Mouse (Mus musculus): Measurements from ENCODE around the gene Gramd1b.

Gene Gramd1b

GRCm38 (mm10) chr9:40400171-40400570 lies 131.0 kb downstream of the Gramd1b start:
- DNase-seq (ENCODE audit: low spot score in 2 of 2), result no peak

GRCm38 (mm10) chr9:40399359-40399932 lies 131.7 kb downstream of the Gramd1b start:
- DNase-seq (ENCODE audit: low spot score in 2 of 2), result no peak

- DNase-seq (ENCODE audit: low spot score in 2 of 2), result no peak
These were observed 133.5 kb downstream of the Gramd1b start for GRCm38 (mm10) chr9:40397471-40398245.

DNA sequence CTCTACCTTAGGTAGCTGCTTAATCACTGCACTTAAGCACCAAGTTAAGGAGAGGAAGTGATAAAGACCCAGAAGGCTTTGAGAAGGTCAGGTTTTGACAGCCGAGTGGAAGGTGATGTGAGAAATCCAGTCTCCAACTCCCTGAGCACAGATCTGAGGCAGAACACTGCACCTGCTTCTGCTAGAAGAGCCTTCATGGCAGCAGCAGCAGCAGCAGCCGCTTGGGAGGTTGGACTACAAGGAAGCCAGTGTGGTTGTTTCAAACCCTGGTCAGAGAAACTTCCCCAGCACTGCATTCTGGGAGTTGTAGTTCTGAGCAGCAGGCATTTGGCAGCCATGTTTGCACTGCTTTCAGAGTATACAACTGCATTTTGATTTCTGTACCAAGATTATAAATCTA lies 134.1 kb downstream of the Gramd1b start:
- DNase-seq (ENCODE audit: low spot score in 2 of 2), result no peak

DNA sequence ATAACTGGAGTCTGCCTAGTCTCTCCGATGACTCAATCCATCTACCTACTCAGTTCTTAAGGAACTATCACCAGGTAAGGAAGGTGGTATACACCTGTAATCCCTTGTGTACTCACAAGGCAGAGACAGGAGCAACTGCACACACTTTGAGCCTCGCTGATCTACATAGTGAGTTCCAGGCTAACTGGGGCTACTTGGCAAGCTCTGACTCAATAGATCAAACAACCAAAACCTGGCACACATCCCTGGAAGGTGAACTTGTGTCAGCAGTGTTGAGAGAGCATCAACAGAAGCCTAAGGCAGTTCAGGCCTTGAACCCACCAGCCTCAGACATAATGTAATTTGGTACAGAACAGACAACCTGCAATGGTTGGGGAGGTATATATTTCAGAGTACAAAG lies 135.0 kb downstream of the Gramd1b start:
- no peak for DNase-seq (ENCODE audit: low spot score in 2 of 2)

DNA sequence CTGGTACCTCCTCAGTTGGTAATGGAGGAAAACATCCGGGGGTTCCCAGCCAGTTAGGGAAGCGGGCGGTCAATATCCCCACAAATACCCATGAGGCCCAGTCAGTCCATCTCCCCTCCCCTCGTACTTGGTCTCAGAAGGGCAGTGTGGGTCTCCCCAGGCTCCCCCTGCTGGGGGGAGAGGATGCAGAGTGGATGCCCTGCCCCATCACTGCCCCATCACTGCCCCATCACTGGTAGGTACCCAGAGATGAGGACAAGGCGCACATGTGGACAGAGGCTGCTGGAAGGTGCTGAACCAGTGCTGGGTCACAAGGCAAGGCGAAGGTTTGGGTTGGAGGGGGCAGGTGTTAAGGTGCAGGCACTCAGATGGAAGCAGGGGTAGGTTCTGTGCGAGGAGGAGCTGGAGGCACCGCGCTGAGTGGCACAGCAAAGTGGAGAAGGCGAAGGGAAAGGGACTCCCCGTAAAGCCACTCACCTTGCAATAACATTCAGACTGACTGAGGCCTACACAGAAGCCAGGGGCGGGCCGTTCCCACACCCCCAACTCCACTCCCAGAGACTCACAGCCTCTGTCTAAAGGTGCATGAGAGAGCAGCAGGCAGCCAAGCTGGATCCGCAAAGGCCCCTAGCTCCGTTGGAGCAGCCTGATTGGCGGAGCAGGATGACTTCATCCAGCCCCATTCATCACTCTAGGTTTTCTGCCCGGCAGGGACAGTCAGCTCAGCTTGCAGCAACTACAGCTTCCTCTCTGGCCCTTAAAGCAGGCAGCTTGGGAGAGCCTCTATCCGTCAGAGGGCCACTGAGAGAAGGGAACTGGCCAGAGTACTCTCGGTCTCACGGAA lies 139.1 kb downstream of the Gramd1b start:
- no peak for DNase-seq (ENCODE audit: low spot score in 2 of 2)

- no peak for DNase-seq (ENCODE audit: low spot score in 2 of 2)
These were observed 139.8 kb downstream of the Gramd1b start for GRCm38 (mm10) chr9:40391359-40391758.

- DNase-seq (ENCODE audit: low spot score in 2 of 2), result no peak
These were observed 140.3 kb downstream of the Gramd1b start for GRCm38 (mm10) chr9:40390904-40391303.

DNA sequence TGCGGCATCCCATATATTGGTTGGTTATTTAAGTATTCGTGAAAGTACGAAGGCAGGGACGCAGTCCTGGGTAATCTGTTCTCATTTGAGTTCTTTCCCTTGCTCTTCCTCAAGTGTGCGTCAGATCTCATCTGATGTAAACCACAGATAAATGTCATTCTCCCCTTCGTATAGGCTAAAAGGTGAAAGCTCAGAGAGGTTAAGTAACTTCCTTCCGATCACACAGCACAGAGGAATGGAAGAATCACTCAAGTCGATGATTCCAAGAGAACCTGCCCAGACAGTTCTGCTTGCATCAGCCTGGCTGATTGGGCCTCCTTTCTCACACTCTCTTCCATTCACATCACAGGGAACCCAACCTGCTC lies 140.8 kb downstream of the Gramd1b start:
- no peak for DNase-seq (ENCODE audit: low spot score in 2 of 2)

GRCm38 (mm10) chr9:40389669-40390395 lies 141.4 kb downstream of the Gramd1b start:
- no peak for DNase-seq (ENCODE audit: low spot score in 2 of 2)

DNA sequence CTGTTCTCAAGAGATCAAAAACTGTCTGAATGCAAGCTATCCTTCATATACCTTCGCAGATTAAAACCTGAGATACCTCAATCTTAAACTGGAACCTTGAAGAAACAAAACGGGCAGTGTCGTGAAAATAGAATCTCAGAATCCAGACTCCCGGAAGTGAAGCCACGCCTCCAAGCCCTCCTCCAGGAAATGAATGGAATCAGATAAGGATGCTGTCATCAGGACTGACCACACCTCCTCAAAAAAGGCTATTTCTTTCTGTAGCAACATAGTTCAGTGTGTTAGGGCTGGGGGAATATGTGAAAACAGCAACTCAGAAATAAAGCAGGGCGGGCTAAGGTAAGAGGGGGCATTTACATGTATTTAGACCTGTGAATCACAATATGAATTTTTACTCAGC lies 142.0 kb downstream of the Gramd1b start:
- DNase-seq (ENCODE audit: low spot score in 2 of 2), result no peak

- DNase-seq (ENCODE audit: low spot score in 2 of 2), result no peak
These were observed 146.4 kb downstream of the Gramd1b start for GRCm38 (mm10) chr9:40384781-40385180.

- no peak for DNase-seq (ENCODE audit: low spot score in 2 of 2)
These were observed 148.7 kb downstream of the Gramd1b start for GRCm38 (mm10) chr9:40382508-40382907.

GRCm38 (mm10) chr9:40381416-40382411 lies 149.5 kb downstream of the Gramd1b start:
- peak in 1 of 2 experiments; percentile 48 for DNase-seq (ENCODE audit: low spot score in 2 of 2)

DNA sequence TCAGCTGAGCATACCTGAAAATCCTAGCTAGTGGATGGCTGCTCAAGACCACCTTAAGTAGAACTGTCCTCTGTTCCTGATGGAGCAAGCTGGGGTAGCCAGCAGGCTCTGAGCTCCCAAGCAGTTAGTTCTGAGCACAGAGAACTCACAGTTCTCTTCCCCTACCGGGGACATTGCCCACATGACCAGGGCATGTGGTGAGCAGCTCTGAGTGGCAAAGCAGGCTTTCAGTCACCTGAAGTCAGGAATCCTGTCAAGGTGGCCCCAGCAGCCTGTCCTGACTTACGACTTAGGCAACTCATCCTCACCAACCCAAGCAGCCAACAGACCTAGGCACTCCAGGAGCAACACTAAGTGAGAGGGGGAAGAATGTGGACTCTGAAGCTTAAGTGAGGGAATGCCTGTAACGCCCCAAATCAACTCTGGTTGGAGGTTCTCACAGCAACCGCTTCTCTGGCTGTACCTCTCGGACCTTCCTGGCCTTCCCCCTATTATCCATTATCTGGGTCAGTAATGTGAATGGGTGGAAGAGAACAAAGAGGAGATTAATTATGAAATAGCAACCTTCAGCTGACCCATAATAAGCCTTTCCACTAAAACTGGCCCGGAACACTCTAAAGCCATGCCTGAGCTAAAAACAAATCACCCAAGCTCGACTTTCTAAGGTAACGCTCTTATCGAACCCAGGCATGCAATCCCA lies 154.3 kb downstream of the Gramd1b start:
- DNase-seq (ENCODE audit: low spot score in 2 of 2), result no peak

DNA sequence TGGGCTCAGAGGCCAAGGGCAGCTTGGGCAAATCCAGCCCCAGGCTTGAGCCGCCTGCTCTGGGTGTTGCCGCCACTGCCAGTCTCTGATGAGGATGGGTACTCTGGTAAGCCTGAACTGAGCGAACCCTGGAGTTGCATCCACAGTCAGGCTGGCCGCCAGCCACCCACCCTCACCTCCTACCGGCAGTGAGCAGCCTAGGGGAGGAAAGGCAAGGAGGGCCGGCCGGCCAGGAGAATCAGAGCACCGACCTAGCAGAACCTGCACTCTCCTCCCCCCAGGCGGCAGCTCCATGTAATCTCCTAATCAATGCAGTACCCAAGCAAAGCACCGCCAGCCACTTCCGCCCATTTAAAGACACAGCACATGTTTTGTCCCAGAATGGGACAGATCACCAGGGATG lies 155.0 kb downstream of the Gramd1b start:
- peak in 1 of 2 experiments; percentile 25 for DNase-seq (ENCODE audit: low spot score in 2 of 2)

DNA sequence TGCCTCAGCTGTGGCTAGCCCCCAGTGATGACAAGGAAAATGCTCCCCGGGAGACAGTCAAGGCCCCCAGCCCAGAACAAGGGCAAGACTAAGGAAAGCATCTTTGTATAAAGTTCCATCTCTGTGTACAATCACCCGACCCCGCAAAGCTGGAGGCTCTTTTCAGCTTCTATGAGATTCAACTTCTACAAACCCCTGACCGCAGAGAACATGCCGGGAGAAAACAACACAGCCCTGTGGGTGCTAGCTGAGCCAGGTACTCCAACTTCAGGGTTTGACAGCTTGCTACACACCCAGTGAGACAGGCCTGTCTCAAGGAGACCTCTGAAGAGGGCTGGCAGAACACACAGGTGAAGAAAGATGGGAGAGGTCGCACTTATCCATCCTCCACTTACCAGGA lies 155.7 kb downstream of the Gramd1b start:
- no peak for DNase-seq (ENCODE audit: low spot score in 2 of 2)

GRCm38 (mm10) chr9:40374992-40375391 lies 156.2 kb downstream of the Gramd1b start:
- DNase-seq (ENCODE audit: low spot score in 2 of 2), result no peak

GRCm38 (mm10) chr9:40374533-40374971 lies 156.6 kb downstream of the Gramd1b start:
- DNase-seq (ENCODE audit: low spot score in 2 of 2), result no peak

DNA sequence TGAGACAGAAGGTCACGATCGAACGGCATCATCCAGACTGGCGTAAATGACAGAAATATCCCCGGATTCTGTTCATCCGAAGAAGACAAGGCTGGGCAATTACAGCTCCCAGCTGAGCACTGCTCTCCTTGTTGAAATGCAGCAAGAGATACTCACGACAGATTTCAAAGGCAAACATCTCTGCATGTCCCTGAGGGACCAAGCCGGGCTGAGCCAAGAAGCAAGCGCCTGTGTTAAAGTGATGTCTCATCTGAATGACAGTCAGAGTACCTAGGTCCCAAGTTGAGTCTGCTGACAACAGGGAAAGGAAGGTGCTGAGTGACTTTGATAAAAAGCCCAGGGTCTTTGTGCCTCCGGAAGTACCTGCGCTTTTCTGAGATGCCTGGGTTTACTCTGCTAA lies 157.1 kb downstream of the Gramd1b start:
- DNase-seq (ENCODE audit: low spot score in 2 of 2), result no peak
